Mouse (Mus musculus) heart, adult 10 weeks (tissue): ENCODE measurements around the gene Prdx6b. TPM values are rescaled to one million over a fixed set of nuclear protein-coding genes. Genes with fewer than 3 reads are reported as not detected.

Experiments used
- polyA plus RNA-seq: library from polyadenylated mRNA; stranded (reverse); fragments of 350-450 nt; fragmentation: Illumina TruSeq; extraction: RNeasy Lipid Tissue Mini Kit (QIAGEN cat#74804); gene quantifications from one replicate; pipeline ENCODE4 v1.2.3, GENCODE M21; 2014; ENCODE audit warnings: low read depth, low replicate concordance

The Prdx6b gene
- polyA plus RNA-seq = not detected

GRCm38 (mm10) chr2:80292172-80292571, at the start of gene Prdx6b:
Gene Prdx6b, plus strand, starts transcription at chr2:80292472.

GRCm38 (mm10) chr2:80315242-80316161, 23.2 kb downstream of the Prdx6b start, which contains the start of gene Dnajc10:
Gene Dnajc10, plus strand, starts transcription at chr2:80315466.

Other genes with a start within 250 kb of the Prdx6b start
- gene Pde1a, start 163.0 kb upstream of the Prdx6b start, polyA plus RNA-seq = 9.1 TPM
- 29.1 TPM for gene Dnajc10, start 23.0 kb downstream of the Prdx6b start, polyA plus RNA-seq
- gene Frzb, start 155.2 kb downstream of the Prdx6b start, polyA plus RNA-seq = 5.6 TPM